Mouse (Mus musculus) adrenal gland, postnatal 14 days (tissue): ENCODE measurements around the gene Gins3. TPM values are rescaled to one million over a fixed set of nuclear protein-coding genes. Genes with fewer than 3 reads are reported as not detected.

ENCODE experiments used
- total RNA-seq: library from RNA; stranded (reverse); gene quantifications from 2 replicates; pipeline ENCODE4 v1.2.3, GENCODE M21; 2021

Gene Gins3
- total RNA-seq, 1 experiment from 2014 or later, result 2.9 TPM

Other genes starting within 250 kb of the Gins3 start
- 46.8 and 47.4 TPM in 2 replicates for gene Cfap20, start 198.6 kb upstream of the Gins3 start, total RNA-seq
- gene Csnk2a2, start 143.4 kb upstream of the Gins3 start, total RNA-seq, result 81.9 and 82.2 TPM in 2 replicates
- 0.98 and 1.7 TPM in 2 replicates for gene Ccdc113, start 99.4 kb upstream of the Gins3 start, total RNA-seq
- gene Prss54, start 57.1 kb upstream of the Gins3 start, total RNA-seq, result not detected in 2 replicates
- 19.8 and 36.4 TPM in 2 replicates for gene Ndrg4, start 43.5 kb downstream of the Gins3 start, total RNA-seq
- gene Setd6, start 82.4 kb downstream of the Gins3 start, total RNA-seq, result 24.6 and 26.9 TPM in 2 replicates
- gene Cnot1, start 174.0 kb downstream of the Gins3 start, total RNA-seq, result 144 and 154 TPM in 2 replicates
- gene Sap18b, start 191.9 kb downstream of the Gins3 start, total RNA-seq, result 188 and 211 TPM in 2 replicates
- 13.3 and 13.6 TPM in 2 replicates for gene Slc38a7, start 220.1 kb downstream of the Gins3 start, total RNA-seq